Mouse (Mus musculus) E14TG2a.4 (cell line): ENCODE data around the gene Rere.

Experiments used
- H3K27me3 ChIP-seq: 2 replicates; pipeline ENCODE4 v1.6.1; 2014; ENCODE audit warnings: low read length, control low read depth; ENCODE audit not compliant: insufficient read depth
- H3K36me3 ChIP-seq: 2 replicates; pipeline ENCODE4 v1.6.1; 2014; ENCODE audit warnings: low read length, control low read depth; ENCODE audit not compliant: insufficient read depth
- H3K4me1 ChIP-seq: replicated peaks from 2 replicates; pipeline ENCODE4 v1.6.1; 2014; ENCODE audit warnings: low read depth, low read length, control low read depth
- H3K4me3 ChIP-seq: replicated peaks from 2 replicates; pipeline ENCODE4 v1.5.1; 2014; ENCODE audit warnings: mild to moderate bottlenecking, low read length
- H3K9me3 ChIP-seq: 2 replicates; pipeline ENCODE4 v1.6.1; 2014; ENCODE audit warnings: low read length, control low read depth
- CTCF ChIP-seq: conservative IDR thresholded peaks from 2 replicates; pipeline ENCODE4 v1.5.1; 2014; ENCODE audit warnings: low read length
- NANOG ChIP-seq: IDR thresholded peaks from 2 replicates; pipeline ENCODE4 v1.6.1; 2014; ENCODE audit warnings: borderline replicate concordance, low read length, mixed read lengths
- POU5F1 ChIP-seq: IDR thresholded peaks from 2 replicates; pipeline ENCODE4 v1.6.1; 2014; ENCODE audit warnings: low read length, borderline replicate concordance

Gene Rere

GRCm38 (mm10) chr4:150603366-150604061 lies 322.1 kb downstream of the Rere start:
- TF ChIP-seq POU5F1 = no peak
- no peak for TF ChIP-seq NANOG
- TF ChIP-seq CTCF = no peak
- H3K4me1 ChIP-seq = peaks cover 23% of the 10 kb centered on the region
- H3K27me3 ChIP-seq = no peaks in the 10 kb centered on the region
- H3K9me3 ChIP-seq = no peaks in the 10 kb centered on the region
- 0 out of 2 replicates have a peak, but pooled peaks cover 7% of the 10 kb centered on the region for H3K36me3 ChIP-seq
- H3K4me3 ChIP-seq = no peak overlapping the region

- no peak overlapping the region for H3K4me3 ChIP-seq
- H3K4me1 ChIP-seq = peaks cover 7% of the 10 kb centered on the region; the same call in 1 of the 2 replicates
- H3K36me3 ChIP-seq = peaks cover 25% of the 10 kb centered on the region
- TF ChIP-seq CTCF (no peak), POU5F1 (no peak), NANOG (no peak)
- H3K9me3 ChIP-seq = no peaks in the 10 kb centered on the region
- H3K27me3 ChIP-seq = no peaks in the 10 kb centered on the region
These were observed 324.4 kb downstream of the Rere start for GRCm38 (mm10) chr4:150605804-150606203.

GRCm38 (mm10) chr4:150606449-150607161 lies 325.2 kb downstream of the Rere start:
- no peaks in the 10 kb centered on the region for H3K9me3 ChIP-seq
- peaks cover 30% of the 10 kb centered on the region for H3K36me3 ChIP-seq
- no peak overlapping the region for H3K4me3 ChIP-seq
- H3K27me3 ChIP-seq = no peaks in the 10 kb centered on the region
- TF ChIP-seq NANOG (no peak), POU5F1 (no peak), CTCF (no peak)
- peaks cover 9% of the 10 kb centered on the region for H3K4me1 ChIP-seq

- Histone ChIP-seq H3K9me3 (no peaks in the 10 kb centered on the region), H3K36me3 (peaks cover 50% of the 10 kb centered on the region), H3K4me3 (no peak overlapping the region), H3K4me1 (peaks cover 28% of the 10 kb centered on the region), H3K27me3 (no peaks in the 10 kb centered on the region)
- no peak for TF ChIP-seq POU5F1
- TF ChIP-seq CTCF = no peak
- no peak for TF ChIP-seq NANOG
These were observed 327.2 kb downstream of the Rere start for GRCm38 (mm10) chr4:150608670-150609069.

- Histone ChIP-seq H3K4me3 (no peak overlapping the region), H3K9me3 (no peaks in the 10 kb centered on the region), H3K36me3 (peaks cover 92% of the 10 kb centered on the region), H3K27me3 (no peaks in the 10 kb centered on the region), H3K4me1 (peaks cover 63% of the 10 kb centered on the region)
- TF ChIP-seq NANOG (no peak), CTCF (no peak), POU5F1 (no peak)
These were observed 332.3 kb downstream of the Rere start for GRCm38 (mm10) chr4:150613715-150614114.

GRCm38 (mm10) chr4:150615251-150616028 lies 334.0 kb downstream of the Rere start:
- peaks cover 92% of the 10 kb centered on the region for H3K36me3 ChIP-seq
- H3K27me3 ChIP-seq = no peaks in the 10 kb centered on the region
- no peak overlapping the region for H3K4me3 ChIP-seq
- H3K9me3 ChIP-seq = no peaks in the 10 kb centered on the region
- H3K4me1 ChIP-seq = peaks cover 68% of the 10 kb centered on the region
- TF ChIP-seq POU5F1 (no peak), NANOG (no peak), CTCF (no peak)

GRCm38 (mm10) chr4:150616029-150616420 lies 334.6 kb downstream of the Rere start:
- Histone ChIP-seq H3K27me3 (no peaks in the 10 kb centered on the region), H3K4me1 (peaks cover 68% of the 10 kb centered on the region), H3K4me3 (no peak overlapping the region), H3K9me3 (no peaks in the 10 kb centered on the region), H3K36me3 (peaks cover 91% of the 10 kb centered on the region)
- TF ChIP-seq POU5F1 = no peak
- no peak for TF ChIP-seq CTCF
- no peak for TF ChIP-seq NANOG

GRCm38 (mm10) chr4:150616841-150617240 lies 335.4 kb downstream of the Rere start:
- Histone ChIP-seq H3K9me3 (no peaks in the 10 kb centered on the region), H3K27me3 (no peaks in the 10 kb centered on the region), H3K4me1 (peaks cover 66% of the 10 kb centered on the region), H3K36me3 (peaks cover 85% of the 10 kb centered on the region), H3K4me3 (no peak overlapping the region)
- TF ChIP-seq POU5F1 (no peak), CTCF (no peak), NANOG (no peak)
